Mouse (Mus musculus): ENCODE measurements at regions not wholly inside any gene's neighbourhood (a gene's known extent, or its start where the extent isn't known, plus 50 kb on each side); places are given as distances from the start of the nearest gene placed in this dataset.

- H3K9me3 ChIP-seq (ENCODE audit: control insufficient read depth, low read length): no peaks in the 10 kb centered on the region
- no peak for ATAC-seq (ENCODE audit: insufficient read depth, low FRiP score, low TSS enrichment)
- H3K27ac ChIP-seq (ENCODE audit: low read depth, low read length): no peak overlapping the region
- no peak overlapping the region for H3K4me3 ChIP-seq (ENCODE audit: low read depth, low read length)
- 61% methylated on average over 9 of the region's 9 CpGs for WGBS
- H3K27me3 ChIP-seq (ENCODE audit: control insufficient read depth, insufficient read depth, low read length): no peaks in the 10 kb centered on the region
- DNase-seq (ENCODE audit: low spot score): no peak
- no peaks in the 10 kb centered on the region for H3K4me1 ChIP-seq (ENCODE audit: control insufficient read depth, insufficient read depth, low read length)
- no peak overlapping the region for H3K4me2 ChIP-seq (ENCODE audit: low read depth)
- no peaks in the 10 kb centered on the region for H3K36me3 ChIP-seq (ENCODE audit: control insufficient read depth, insufficient read depth, low read length)
- no peak overlapping the region for H3K9ac ChIP-seq (ENCODE audit: low read length)
Measured at GRCm38 (mm10) chr9:52368911-52369310, 200.5 kb upstream of the Zc3h12c start.

DNA sequence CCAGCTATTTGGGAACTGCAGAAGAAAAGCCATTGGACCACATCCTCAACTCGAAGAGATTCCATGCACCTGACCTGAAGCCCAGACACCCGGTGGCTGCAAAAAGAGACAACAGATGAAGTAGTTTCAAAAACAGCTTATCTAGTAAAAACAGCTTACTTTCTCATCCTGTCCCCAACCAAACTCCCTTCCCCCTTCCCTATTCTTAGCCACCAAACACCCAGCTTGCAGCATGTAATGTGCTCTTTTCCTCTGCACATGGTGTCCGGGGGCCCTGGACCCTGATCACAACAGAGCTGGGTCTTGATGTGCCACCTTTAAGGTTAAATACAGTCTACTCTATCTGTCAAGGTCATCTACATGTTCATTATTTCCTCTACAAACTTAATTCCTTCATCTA lies 199.7 kb upstream of the Zc3h12c start:
- H3K9ac ChIP-seq (ENCODE audit: low read length): no peak overlapping the region
- no peak overlapping the region for H3K27ac ChIP-seq (ENCODE audit: low read depth, low read length)
- H3K27me3 ChIP-seq (ENCODE audit: control insufficient read depth, insufficient read depth, low read length): no peaks in the 10 kb centered on the region
- no peaks in the 10 kb centered on the region for H3K4me1 ChIP-seq (ENCODE audit: control insufficient read depth, insufficient read depth, low read length)
- ATAC-seq (ENCODE audit: insufficient read depth, low FRiP score, low TSS enrichment) (no peak), DNase-seq (ENCODE audit: low spot score) (no peak)
- 91% methylated on average over 3 of the region's 3 CpGs for WGBS
- no peaks in the 10 kb centered on the region for H3K9me3 ChIP-seq (ENCODE audit: control insufficient read depth, low read length)
- no peaks in the 10 kb centered on the region for H3K36me3 ChIP-seq (ENCODE audit: control insufficient read depth, insufficient read depth, low read length)
- no peak overlapping the region for H3K4me2 ChIP-seq (ENCODE audit: low read depth)
- no peak overlapping the region for H3K4me3 ChIP-seq (ENCODE audit: low read depth, low read length)

DNA sequence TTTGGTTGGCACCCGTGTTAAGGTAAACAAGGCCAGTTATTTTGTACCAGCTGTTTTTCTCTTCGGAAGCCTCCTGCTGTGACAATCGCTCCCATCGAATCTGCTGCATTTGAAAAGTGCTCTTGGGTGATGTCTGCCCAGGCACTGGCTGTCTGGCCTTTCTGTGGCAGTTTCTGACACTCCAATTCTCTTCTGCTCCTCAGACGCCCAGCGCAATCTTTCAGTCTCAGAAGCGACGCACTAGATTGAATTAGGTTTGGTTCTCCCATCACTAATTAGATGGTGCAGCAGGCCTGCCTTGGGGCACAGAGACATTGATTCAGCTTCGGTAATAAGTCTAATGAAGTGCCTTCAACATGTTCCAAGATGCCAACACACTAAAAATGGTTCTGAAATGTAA lies 197.7 kb upstream of the Zc3h12c start:
- no peak for DNase-seq (ENCODE audit: low spot score)
- Histone ChIP-seq H3K9me3 (ENCODE audit: control insufficient read depth, low read length) (no peaks in the 10 kb centered on the region), H3K36me3 (ENCODE audit: control insufficient read depth, insufficient read depth, low read length) (no peaks in the 10 kb centered on the region), H3K4me2 (ENCODE audit: low read depth) (no peak overlapping the region), H3K9ac (ENCODE audit: low read length) (no peak overlapping the region), H3K4me1 (ENCODE audit: control insufficient read depth, insufficient read depth, low read length) (no peaks in the 10 kb centered on the region), H3K27ac (ENCODE audit: low read depth, low read length) (no peak overlapping the region), H3K4me3 (ENCODE audit: low read depth, low read length) (no peak overlapping the region), H3K27me3 (ENCODE audit: control insufficient read depth, insufficient read depth, low read length) (no peaks in the 10 kb centered on the region)
- 61% methylated on average over 9 of the region's 9 CpGs for WGBS
- no peak for ATAC-seq (ENCODE audit: insufficient read depth, low FRiP score, low TSS enrichment)

DNA sequence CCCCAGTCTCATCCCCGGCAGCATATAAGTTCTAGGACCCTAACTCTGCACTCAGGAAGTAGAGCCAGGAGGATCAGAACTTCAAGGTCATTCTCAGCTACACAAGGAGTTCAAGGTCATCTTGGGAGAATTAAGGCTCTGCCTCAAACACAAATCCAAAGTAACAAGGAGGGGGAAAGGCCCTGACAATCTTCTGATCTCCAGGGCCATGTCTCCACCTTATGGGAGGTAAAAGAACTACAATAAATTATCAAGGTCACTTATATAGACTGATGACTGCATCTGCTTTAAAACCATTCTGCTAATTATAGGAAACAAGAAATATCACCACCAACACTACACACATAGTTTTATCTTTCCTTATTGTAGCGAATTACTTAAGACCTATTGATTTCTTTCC lies 193.2 kb upstream of the Zc3h12c start:
- ATAC-seq (ENCODE audit: insufficient read depth, low FRiP score, low TSS enrichment) (no peak), DNase-seq (ENCODE audit: low spot score) (no peak)
- 84% methylated on average over 2 of the region's 2 CpGs for WGBS

GRCm38 (mm10) chr9:52359416-52359815 lies 191.0 kb upstream of the Zc3h12c start:
- DNase-seq (ENCODE audit: low spot score) (no peak), ATAC-seq (ENCODE audit: insufficient read depth, low FRiP score, low TSS enrichment) (no peak)
- no peak overlapping the region for H3K4me2 ChIP-seq (ENCODE audit: low read depth)
- no peaks in the 10 kb centered on the region for H3K4me1 ChIP-seq (ENCODE audit: control insufficient read depth, insufficient read depth, low read length)
- no peak overlapping the region for H3K4me3 ChIP-seq (ENCODE audit: low read depth, low read length)
- WGBS: 68% methylated on average over 3 of the region's 3 CpGs
- no peaks in the 10 kb centered on the region for H3K36me3 ChIP-seq (ENCODE audit: control insufficient read depth, insufficient read depth, low read length)
- no peaks in the 10 kb centered on the region for H3K27me3 ChIP-seq (ENCODE audit: control insufficient read depth, insufficient read depth, low read length)
- H3K9ac ChIP-seq (ENCODE audit: low read length): no peak overlapping the region
- H3K27ac ChIP-seq (ENCODE audit: low read depth, low read length): no peak overlapping the region
- no peaks in the 10 kb centered on the region for H3K9me3 ChIP-seq (ENCODE audit: control insufficient read depth, low read length)

More for the DNA sequence above, 193.2 kb upstream of the Zc3h12c start:
- Histone ChIP-seq H3K4me3 (ENCODE audit: low read depth, low read length) (no peak overlapping the region), H3K4me2 (ENCODE audit: low read depth) (no peak overlapping the region), H3K27me3 (ENCODE audit: control insufficient read depth, insufficient read depth, low read length) (no peaks in the 10 kb centered on the region), H3K9me3 (ENCODE audit: control insufficient read depth, low read length) (no peaks in the 10 kb centered on the region), H3K4me1 (ENCODE audit: control insufficient read depth, insufficient read depth, low read length) (no peaks in the 10 kb centered on the region), H3K27ac (ENCODE audit: low read depth, low read length) (no peak overlapping the region), H3K9ac (ENCODE audit: low read length) (no peak overlapping the region), H3K36me3 (ENCODE audit: control insufficient read depth, insufficient read depth, low read length) (no peaks in the 10 kb centered on the region)

DNA sequence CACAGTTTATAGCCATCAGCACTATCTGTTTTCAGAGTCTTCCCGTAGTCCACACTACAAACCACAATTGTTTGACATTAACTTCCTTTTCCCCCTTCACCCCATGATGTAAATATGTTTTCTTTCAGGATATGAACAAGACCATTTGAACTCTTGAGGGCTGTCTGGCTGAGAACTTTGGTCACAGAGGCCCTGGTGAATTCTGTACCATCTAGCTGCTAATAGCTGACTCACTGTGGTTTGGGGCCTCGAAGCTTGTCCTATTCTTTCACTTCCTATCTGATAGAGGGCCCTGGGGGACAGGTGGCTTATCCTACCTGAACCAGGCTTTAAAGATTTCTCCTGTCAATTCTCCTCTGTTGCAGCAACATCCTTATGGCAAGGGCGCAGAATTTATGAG lies 188.2 kb upstream of the Zc3h12c start:
- Histone ChIP-seq H3K4me1 (ENCODE audit: control insufficient read depth, insufficient read depth, low read length) (no peaks in the 10 kb centered on the region), H3K9ac (ENCODE audit: low read length) (no peak overlapping the region), H3K36me3 (ENCODE audit: control insufficient read depth, insufficient read depth, low read length) (no peaks in the 10 kb centered on the region), H3K4me2 (ENCODE audit: low read depth) (no peak overlapping the region), H3K27me3 (ENCODE audit: control insufficient read depth, insufficient read depth, low read length) (no peaks in the 10 kb centered on the region), H3K27ac (ENCODE audit: low read depth, low read length) (no peak overlapping the region), H3K4me3 (ENCODE audit: low read depth, low read length) (no peak overlapping the region), H3K9me3 (ENCODE audit: control insufficient read depth, low read length) (no peaks in the 10 kb centered on the region)
- DNase-seq (ENCODE audit: low spot score) (no peak), ATAC-seq (ENCODE audit: insufficient read depth, low FRiP score, low TSS enrichment) (no peak)
- 89% methylated on average over 3 of the region's 3 CpGs for WGBS

DNA sequence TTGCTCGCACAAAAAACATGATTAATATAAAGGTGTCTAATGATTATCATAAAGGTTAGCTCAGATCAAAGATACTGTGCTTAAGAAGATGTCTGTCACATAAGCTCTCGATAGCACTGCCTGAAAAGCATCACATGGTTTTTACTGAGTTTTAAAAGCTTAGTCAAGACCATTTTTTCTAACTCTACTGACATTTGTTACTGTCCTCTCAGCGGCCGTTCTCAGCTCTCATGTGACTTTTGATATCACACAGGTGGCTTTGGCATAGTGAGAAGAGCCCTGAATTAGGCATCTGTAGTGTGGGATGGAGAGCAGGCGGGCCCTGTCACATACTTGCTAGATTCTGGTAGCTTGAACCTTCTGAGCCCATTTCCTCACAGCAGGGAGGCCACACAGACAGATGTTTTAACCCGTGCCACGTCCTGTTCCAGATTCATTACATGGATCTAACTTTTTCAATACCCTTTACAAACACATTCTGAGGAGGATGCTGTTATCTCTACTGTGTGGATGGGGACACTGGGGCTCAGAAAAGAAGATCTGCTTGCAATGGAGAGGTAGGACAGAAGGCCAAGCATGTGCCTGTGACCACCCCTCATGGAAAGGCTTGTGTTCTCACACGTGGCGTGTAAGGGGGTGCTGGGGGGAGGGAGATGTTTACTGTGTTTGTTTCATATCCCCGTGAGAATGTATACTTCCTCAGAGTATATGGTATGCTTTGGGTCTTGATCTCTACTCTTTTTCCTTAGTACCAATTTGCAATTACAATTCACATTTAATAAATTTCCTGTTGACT lies 187.0 kb upstream of the Zc3h12c start:
- no peaks in the 10 kb centered on the region for H3K9me3 ChIP-seq (ENCODE audit: control insufficient read depth, low read length)
- no peaks in the 10 kb centered on the region for H3K4me1 ChIP-seq (ENCODE audit: control insufficient read depth, insufficient read depth, low read length)
- H3K9ac ChIP-seq (ENCODE audit: low read length): no peak overlapping the region
- 70% methylated on average over 10 of the region's 10 CpGs for WGBS
- H3K36me3 ChIP-seq (ENCODE audit: control insufficient read depth, insufficient read depth, low read length): no peaks in the 10 kb centered on the region
- no peak overlapping the region for H3K4me2 ChIP-seq (ENCODE audit: low read depth)
- DNase-seq (ENCODE audit: low spot score): no peak
- no peak overlapping the region for H3K4me3 ChIP-seq (ENCODE audit: low read depth, low read length)
- no peak for ATAC-seq (ENCODE audit: insufficient read depth, low FRiP score, low TSS enrichment)
- H3K27ac ChIP-seq (ENCODE audit: low read depth, low read length): no peak overlapping the region
- H3K27me3 ChIP-seq (ENCODE audit: control insufficient read depth, insufficient read depth, low read length): no peaks in the 10 kb centered on the region

DNA sequence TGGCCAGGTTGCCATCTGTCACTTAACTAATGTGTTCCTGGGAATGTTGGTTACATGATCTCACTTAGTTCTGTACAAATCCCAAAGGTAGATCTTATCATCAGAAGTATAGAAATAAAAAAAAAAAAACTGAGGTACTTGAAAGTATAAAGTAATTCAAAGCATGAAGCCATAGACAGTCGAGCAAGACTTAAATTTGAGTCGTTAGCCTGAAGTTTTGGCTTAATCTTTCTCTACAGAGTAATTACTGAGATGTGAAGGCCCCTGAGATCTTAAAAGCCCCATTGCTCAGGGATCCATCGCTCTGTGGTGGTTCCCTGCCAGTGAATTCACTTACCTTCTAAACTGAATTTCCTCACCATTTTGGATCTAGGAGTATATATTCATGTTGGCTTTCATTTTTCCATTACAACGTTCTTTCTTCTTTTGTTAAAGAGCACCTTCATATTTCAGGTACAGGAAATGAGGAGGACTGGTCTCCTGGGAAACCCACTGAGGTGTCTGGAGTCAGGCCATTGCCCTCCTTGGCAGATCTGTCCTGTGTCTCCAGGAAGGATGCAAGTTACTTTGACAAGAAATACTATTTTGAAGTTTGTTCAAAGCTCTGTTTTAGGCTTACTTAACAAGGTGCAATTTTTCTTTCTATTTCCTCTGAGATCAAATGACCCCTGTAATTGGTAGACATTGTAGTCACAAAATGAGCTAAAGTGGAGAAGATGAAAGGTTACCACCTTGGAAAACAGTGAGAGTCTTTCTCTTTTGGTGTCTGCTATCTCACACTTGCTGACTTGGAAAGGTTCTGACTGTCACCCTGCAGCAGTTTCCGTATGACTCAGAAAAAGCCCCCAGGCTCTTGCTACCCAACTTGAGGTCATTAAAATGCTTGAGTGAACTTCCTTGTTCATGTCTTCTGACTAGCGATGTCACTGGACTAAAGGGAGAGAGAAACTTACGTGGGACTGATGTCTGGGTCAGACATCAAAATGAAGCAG lies 180.5 kb upstream of the Zc3h12c start:
- Histone ChIP-seq H3K27me3 (ENCODE audit: control insufficient read depth, insufficient read depth, low read length) (no peaks in the 10 kb centered on the region), H3K9me3 (ENCODE audit: control insufficient read depth, low read length) (no peaks in the 10 kb centered on the region), H3K4me3 (ENCODE audit: low read depth, low read length) (no peak overlapping the region), H3K36me3 (ENCODE audit: control insufficient read depth, insufficient read depth, low read length) (no peaks in the 10 kb centered on the region), H3K4me1 (ENCODE audit: control insufficient read depth, insufficient read depth, low read length) (no peaks in the 10 kb centered on the region), H3K4me2 (ENCODE audit: low read depth) (no peak overlapping the region), H3K9ac (ENCODE audit: low read length) (no peak overlapping the region), H3K27ac (ENCODE audit: low read depth, low read length) (no peak overlapping the region)
- ATAC-seq (ENCODE audit: insufficient read depth, low FRiP score, low TSS enrichment) (no peak), DNase-seq (ENCODE audit: low spot score) (no peak)
- WGBS: 85% methylated on average over 7 of the region's 7 CpGs
